Mouse (Mus musculus): ENCODE measurements around the gene Myo5a. TPM values are rescaled to one million over a fixed set of nuclear protein-coding genes. Genes with fewer than 3 reads are reported as not detected.

Gene Myo5a
- polyA plus RNA-seq, 1 experiment from 2014 or later: 20.6 TPM

GRCm38 (mm10) chr9:75255820-75256545 lies 185.2 kb downstream of the Myo5a start:
- Histone ChIP-seq H3K4me2 (no peak overlapping the region), H3K27ac (ENCODE audit: low read depth) (no peak overlapping the region), H3K4me3 (ENCODE audit: low read depth, low read length) (no peak overlapping the region), H3K9ac (no peak overlapping the region), H3K36me3 (ENCODE audit: insufficient read depth) (0 out of 2 replicates have a peak, but pooled peaks cover 12% of the 10 kb centered on the region), H3K4me1 (ENCODE audit: insufficient read depth) (0 out of 2 replicates have a peak, but pooled peaks cover 2% of the 10 kb centered on the region), H3K9me3 (ENCODE audit: low read depth, low read length) (no peaks in the 10 kb centered on the region), H3K27me3 (ENCODE audit: insufficient read depth, low read length) (no peaks in the 10 kb centered on the region)
- no peak for TF ChIP-seq CTCF (IDR thresholded peaks at IDR 0.05; ENCODE audit: low read depth)
- ATAC-seq (ENCODE audit: insufficient read depth) (no peak), DNase-seq (peak; percentile 36)
- WGBS: 82% methylated on average over 14 of the region's 14 CpGs

GRCm38 (mm10) chr9:75258792-75259191 lies 188.0 kb downstream of the Myo5a start:
- Histone ChIP-seq H3K36me3 (ENCODE audit: insufficient read depth) (peaks cover 21% of the 10 kb centered on the region; the same call in 1 of the 2 replicates), H3K4me1 (ENCODE audit: insufficient read depth) (0 out of 2 replicates have a peak, but pooled peaks cover 2% of the 10 kb centered on the region)

GRCm38 (mm10) chr9:75259656-75260055 lies 188.8 kb downstream of the Myo5a start:
- WGBS: 83% methylated on average over 4 of the region's 4 CpGs
- ATAC-seq (ENCODE audit: insufficient read depth): no peak

More at GRCm38 (mm10) chr9:75258792-75259191, 188.0 kb downstream of the Myo5a start:
- no peaks in the 10 kb centered on the region for H3K27me3 ChIP-seq (ENCODE audit: insufficient read depth, low read length)
- H3K9ac ChIP-seq: no peak overlapping the region
- H3K9me3 ChIP-seq (ENCODE audit: low read depth, low read length): no peaks in the 10 kb centered on the region
- no peak overlapping the region for H3K4me3 ChIP-seq (ENCODE audit: low read depth, low read length)
- DNase-seq (no peak), ATAC-seq (ENCODE audit: insufficient read depth) (no peak)
- 57% methylated on average over 4 of the region's 4 CpGs for WGBS
- no peak overlapping the region for H3K27ac ChIP-seq (ENCODE audit: low read depth)
- no peak for TF ChIP-seq CTCF (IDR thresholded peaks at IDR 0.05; ENCODE audit: low read depth)
- H3K4me2 ChIP-seq: no peak overlapping the region

GRCm38 (mm10) chr9:75261332-75261872 lies 190.6 kb downstream of the Myo5a start:
- peaks cover 19% of the 10 kb centered on the region; the same call in 1 of the 2 replicates for H3K36me3 ChIP-seq (ENCODE audit: insufficient read depth)
- ATAC-seq (ENCODE audit: insufficient read depth) (no peak), DNase-seq (peak; percentile 22)
- no peaks in the 10 kb centered on the region for H3K9me3 ChIP-seq (ENCODE audit: low read depth, low read length)
- H3K4me3 ChIP-seq (ENCODE audit: low read depth, low read length): no peak overlapping the region
- WGBS: 13% methylated on average over 8 of the region's 8 CpGs
- H3K4me1 ChIP-seq (ENCODE audit: insufficient read depth): no peaks in the 10 kb centered on the region
- no peaks in the 10 kb centered on the region for H3K27me3 ChIP-seq (ENCODE audit: insufficient read depth, low read length)
- no peak overlapping the region for H3K4me2 ChIP-seq
- H3K27ac ChIP-seq (ENCODE audit: low read depth): peak overlapping the region; percentile 42; the same call in 1 of the 2 replicates
- no peak overlapping the region for H3K9ac ChIP-seq
- no peak for TF ChIP-seq CTCF (IDR thresholded peaks at IDR 0.05; ENCODE audit: low read depth)

More at GRCm38 (mm10) chr9:75259656-75260055, 188.8 kb downstream of the Myo5a start:
- Histone ChIP-seq H3K27ac (ENCODE audit: low read depth) (no peak overlapping the region), H3K9me3 (ENCODE audit: low read depth, low read length) (no peaks in the 10 kb centered on the region), H3K4me2 (no peak overlapping the region), H3K36me3 (ENCODE audit: insufficient read depth) (peaks cover 21% of the 10 kb centered on the region; the same call in 1 of the 2 replicates), H3K9ac (no peak overlapping the region), H3K4me3 (ENCODE audit: low read depth, low read length) (no peak overlapping the region), H3K4me1 (ENCODE audit: insufficient read depth) (0 out of 2 replicates have a peak, but pooled peaks cover 2% of the 10 kb centered on the region), H3K27me3 (ENCODE audit: insufficient read depth, low read length) (no peaks in the 10 kb centered on the region)
- DNase-seq: no peak
- TF ChIP-seq CTCF (IDR thresholded peaks at IDR 0.05; ENCODE audit: low read depth): peak; percentile 57

GRCm38 (mm10) chr9:75262235-75262826 lies 191.5 kb downstream of the Myo5a start:
- Histone ChIP-seq H3K27me3 (ENCODE audit: insufficient read depth, low read length) (no peaks in the 10 kb centered on the region), H3K4me2 (no peak overlapping the region), H3K36me3 (ENCODE audit: insufficient read depth) (peaks cover 18% of the 10 kb centered on the region; the same call in 1 of the 2 replicates), H3K4me3 (ENCODE audit: low read depth, low read length) (no peak overlapping the region), H3K9ac (no peak overlapping the region), H3K27ac (ENCODE audit: low read depth) (no peak overlapping the region), H3K9me3 (ENCODE audit: low read depth, low read length) (no peaks in the 10 kb centered on the region), H3K4me1 (ENCODE audit: insufficient read depth) (no peaks in the 10 kb centered on the region)
- ATAC-seq (ENCODE audit: insufficient read depth): no peak
- 59% methylated on average over 8 of the region's 8 CpGs for WGBS
- TF ChIP-seq CTCF (IDR thresholded peaks at IDR 0.05; ENCODE audit: low read depth): peak; percentile 53
- DNase-seq: peak; percentile 64

GRCm38 (mm10) chr9:75264008-75264718 lies 193.3 kb downstream of the Myo5a start:
- ATAC-seq (ENCODE audit: insufficient read depth): peak; percentile 93
- Histone ChIP-seq H3K27me3 (ENCODE audit: insufficient read depth, low read length) (no peaks in the 10 kb centered on the region), H3K9me3 (ENCODE audit: low read depth, low read length) (no peaks in the 10 kb centered on the region), H3K9ac (no peak overlapping the region), H3K4me1 (ENCODE audit: insufficient read depth) (no peaks in the 10 kb centered on the region), H3K4me2 (no peak overlapping the region), H3K4me3 (ENCODE audit: low read depth, low read length) (no peak overlapping the region), H3K27ac (ENCODE audit: low read depth) (peak overlapping the region; percentile 67), H3K36me3 (ENCODE audit: insufficient read depth) (peaks cover 14% of the 10 kb centered on the region; the same call in 1 of the 2 replicates)
- whole genome bisulfite sequencing: 21% methylated on average over 3 of the region's 3 CpGs
- peak; percentile 59 for DNase-seq
- TF ChIP-seq CTCF (IDR thresholded peaks at IDR 0.05; ENCODE audit: low read depth): no peak

Measured in lung, embryonic 14.5 days (tissue).